Mouse (Mus musculus) megakaryocyte-erythroid progenitor cell, adult 5-6 weeks (primary cell): ENCODE data around the gene Sema4a. TPM values are rescaled to one million over a fixed set of nuclear protein-coding genes. Genes with fewer than 3 reads are reported as not detected.

Experiments used
- ATAC-seq: replicated peaks from 2 replicates; pipeline ENCODE4 v1.8.0; 2016; ENCODE audit warnings: mild to moderate bottlenecking, inconsistent platforms; ENCODE audit not compliant: severe bottlenecking, poor library complexity, low FRiP score, low TSS enrichment
- total RNA-seq, 2 experiments: library from RNA; stranded (forward) in 1 of 2; stranded (reverse) in 1 of 2; fragments of 200-1000, 215-1000 nt in 1 of 2; fragments of >200 nt in 1 of 2; fragmentation: Nextera tagmentation in 1 of 2; gene quantifications; 2 replicates each; pipeline ENCODE4 v1.2.3; 2014 to 2017

The Sema4a gene
- total RNA-seq, 2 experiments from 2014 or later, result 2.1 to 2.6 TPM

DNA sequence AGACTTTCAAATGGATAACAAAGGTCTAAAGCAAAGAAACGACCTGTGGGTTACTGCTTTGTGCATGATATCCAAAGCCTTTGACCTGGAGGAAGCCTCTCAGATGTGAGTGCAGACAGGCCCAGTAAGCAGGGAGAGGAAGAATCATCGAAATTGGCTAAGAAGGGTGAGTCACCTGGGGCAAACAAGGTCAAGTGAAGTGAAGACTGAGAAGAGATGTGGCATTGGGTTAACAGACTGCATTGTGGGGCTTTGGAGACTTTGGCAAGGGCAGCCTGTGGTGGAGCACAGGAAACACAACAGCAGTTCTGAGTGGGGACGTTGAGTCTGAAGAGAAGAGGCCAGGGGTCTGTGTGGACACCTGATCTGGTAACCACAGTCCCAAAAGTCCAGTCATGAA is 3.4 kb upstream of the Sema4a start:
- ATAC-seq, result no peak

- ATAC-seq, result no peak
Measured at GRCm38 (mm10) chr3:88460029-88460428, 953 bp downstream of the Sema4a start.

GRCm38 (mm10) chr3:88458778-88459219 is 2.2 kb downstream of the Sema4a start:
- ATAC-seq, result no peak

- no peak for ATAC-seq
Measured at GRCm38 (mm10) chr3:88456746-88457532, 4.0 kb downstream of the Sema4a start.

GRCm38 (mm10) chr3:88456313-88456712 is 4.7 kb downstream of the Sema4a start:
- no peak for ATAC-seq

DNA sequence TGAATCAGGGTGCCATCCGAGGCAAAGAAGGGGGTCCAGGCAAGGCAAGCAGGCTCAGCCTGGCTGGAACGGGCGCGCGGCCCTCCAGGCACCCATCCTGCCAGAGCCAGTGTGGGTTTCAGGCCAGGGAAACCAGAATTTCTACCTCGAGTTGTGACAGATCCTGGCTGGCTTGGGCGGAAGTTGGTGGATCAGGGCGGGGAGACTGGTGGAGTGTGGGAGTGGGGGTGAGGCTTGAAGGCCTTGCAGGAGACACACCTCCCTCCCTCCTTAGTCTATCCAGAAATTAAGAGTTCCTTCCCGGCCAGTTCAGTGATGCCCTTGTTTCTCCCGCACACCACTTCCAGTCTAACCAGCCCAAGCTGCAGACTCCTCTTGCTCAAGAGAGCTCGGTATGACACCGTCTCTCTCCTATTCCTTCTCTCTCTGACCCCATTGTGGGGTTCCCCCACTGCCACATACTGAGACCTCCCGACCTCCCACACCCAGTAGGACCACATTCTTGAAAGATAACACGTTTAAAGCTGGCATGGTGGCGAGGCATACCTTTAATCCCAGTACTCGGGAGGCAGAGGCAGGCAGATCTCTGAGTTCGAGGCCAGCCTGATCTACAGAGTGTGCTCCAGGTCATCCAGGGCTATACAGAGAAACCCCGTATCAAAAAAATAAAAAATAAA is 5.3 kb downstream of the Sema4a start:
- ATAC-seq, result no peak

DNA sequence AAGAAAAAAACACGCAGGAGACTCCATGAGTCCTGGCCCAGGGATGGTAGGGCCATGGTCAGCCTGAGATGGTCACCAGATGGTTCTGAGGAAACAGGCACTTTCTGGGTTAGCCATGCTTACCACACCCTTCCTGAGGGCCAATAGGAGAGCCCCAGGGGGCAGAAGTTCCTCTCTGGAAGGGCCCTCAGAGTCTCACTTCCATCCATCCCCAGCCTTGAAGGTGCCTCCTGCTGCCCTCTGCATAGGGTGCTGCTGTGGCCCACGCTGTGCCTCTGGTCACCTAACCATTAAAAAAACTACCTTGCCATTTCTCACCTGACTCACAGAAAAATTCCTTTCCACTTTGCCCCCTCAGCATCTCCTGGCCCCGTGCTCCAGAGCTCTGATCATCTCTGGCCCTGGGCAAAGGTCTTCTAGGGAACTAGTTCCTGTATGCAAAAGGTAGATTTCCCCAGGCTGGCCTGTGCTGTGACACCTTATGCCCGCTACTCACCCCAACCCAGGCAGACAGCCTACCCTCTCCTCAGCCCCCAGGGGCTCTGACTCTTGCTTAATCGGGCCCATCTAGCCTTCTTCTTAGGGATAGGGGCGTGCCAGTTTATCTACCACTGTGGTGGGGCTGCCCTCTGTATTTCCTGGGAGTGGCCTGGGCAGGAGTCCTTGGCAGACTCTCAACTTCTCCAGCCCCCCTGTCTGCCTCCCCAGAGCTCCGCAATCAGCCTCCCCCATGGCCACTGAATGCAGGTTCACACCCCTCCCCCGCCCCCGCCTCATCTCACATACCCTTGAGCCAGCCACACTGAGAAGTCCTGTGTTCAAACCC is 6.0 kb downstream of the Sema4a start:
- peak; percentile 35 for ATAC-seq

DNA sequence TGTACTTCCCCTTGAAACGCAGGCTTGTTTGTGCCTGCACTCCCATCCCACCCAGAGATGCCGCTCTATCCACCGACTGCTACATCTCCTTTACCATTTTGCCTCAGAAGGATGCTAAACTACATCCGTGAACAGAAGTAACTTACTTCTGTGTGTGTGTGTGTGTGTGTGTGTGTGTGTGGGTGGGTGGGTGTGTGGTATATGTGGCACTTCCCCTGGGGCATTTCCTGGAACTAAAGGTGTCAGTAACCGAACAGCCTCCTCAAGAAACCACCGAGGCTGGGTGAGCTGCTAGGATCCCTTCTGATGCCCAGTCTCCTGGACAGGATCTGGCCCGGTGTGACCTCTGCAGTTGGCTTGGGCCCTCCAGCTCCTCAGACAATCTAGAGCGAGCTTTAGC is 7.0 kb downstream of the Sema4a start:
- no peak for ATAC-seq

DNA sequence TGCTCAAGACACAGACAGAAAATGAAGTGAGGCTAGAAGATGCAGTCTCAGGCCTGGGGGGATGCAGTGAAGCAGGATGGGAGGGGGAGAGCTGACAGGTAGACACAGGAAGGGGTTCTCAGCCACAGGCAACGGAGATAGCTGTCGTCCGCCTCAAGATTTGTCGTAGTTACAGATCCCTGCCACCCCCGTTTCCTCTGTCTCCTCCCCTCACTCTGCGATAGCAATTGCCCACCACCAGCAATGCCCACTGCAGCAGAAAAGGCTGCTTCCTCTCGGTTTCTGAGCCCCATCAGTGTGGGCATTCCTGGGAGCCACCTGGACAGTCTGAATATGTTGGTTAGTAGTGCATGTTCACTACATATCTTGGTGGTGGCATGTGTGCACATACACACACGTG is 7.6 kb downstream of the Sema4a start:
- no peak for ATAC-seq

- no peak for ATAC-seq
Measured at GRCm38 (mm10) chr3:88452716-88453115, 8.3 kb downstream of the Sema4a start.

- ATAC-seq, result no peak
Measured at GRCm38 (mm10) chr3:88452246-88452645, 8.7 kb downstream of the Sema4a start.

- no peak for ATAC-seq
Measured at GRCm38 (mm10) chr3:88450379-88451131, 10.4 kb downstream of the Sema4a start.

DNA sequence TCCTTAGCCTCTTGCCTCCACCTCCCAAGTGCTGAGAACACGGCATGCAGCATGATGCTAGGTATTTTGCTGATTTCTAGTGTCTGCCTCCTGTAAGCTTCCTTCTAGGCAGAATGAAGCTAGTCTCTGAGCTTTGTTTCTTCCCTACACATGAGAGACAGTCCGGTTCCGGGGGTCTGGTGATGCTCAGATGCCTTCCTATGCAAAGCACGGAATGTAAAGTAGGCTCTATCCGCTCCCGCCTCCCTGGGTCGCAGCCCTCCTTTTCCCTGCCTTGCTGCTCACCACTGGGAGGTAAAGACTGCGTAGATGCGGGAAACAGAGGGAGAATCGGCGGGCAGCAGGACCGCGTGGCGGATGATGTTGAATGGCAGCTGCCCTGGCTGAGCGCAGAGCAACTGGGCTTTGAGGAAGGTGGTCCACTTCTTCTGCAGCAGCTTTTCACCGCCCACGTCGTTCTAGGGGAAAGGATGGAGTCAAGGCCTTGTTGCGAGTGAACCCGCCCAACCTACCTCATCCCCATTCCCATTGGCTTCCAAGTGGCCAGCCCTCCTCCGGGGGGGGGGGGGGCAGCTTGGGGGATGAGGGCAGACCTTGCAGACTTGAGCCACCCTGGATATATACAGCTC is 11.5 kb downstream of the Sema4a start:
- no peak for ATAC-seq

DNA sequence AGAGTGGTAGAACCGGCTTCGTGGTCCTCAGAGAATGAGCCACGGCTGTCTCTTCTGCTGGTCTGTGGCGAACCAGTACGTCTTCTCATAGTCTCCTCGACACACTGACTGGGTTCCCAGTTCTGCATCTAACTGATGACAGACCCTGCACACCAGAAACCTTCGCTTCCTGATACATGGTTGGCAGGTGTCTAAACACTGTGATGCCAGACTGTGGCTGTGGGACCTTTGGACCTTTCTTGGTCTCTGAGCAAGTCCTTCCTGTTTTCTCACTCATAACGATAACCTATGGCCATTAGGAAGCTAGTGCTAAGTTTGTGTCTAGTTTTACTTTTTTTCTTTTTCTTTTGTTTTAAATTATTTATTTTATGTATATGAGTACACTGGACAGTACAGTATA is 12.5 kb downstream of the Sema4a start:
- no peak for ATAC-seq

DNA sequence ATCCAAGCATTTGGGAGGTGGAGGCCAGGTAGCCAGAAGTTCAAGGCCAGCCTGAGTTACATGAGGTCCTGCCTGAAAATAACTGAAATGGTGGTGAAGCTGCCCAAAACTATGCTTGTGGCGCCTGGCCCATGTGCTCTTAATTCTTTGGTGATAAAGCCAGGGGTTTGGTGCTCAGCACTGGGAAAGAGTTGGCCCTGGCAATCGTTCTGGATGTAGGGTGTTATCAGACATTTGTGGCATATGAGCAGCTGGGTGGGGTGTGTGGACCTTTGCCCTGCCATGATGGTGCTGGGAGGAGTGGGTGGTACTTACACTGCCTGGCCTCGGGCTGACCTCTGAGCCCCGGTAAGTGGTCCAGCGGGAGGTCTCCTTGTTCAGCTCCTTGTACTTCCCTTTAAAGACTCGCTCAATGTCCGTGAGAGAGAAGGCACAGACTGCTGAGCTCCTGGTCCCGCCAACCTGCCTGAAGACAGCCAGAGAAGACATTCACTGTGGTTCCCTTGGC is 13.3 kb downstream of the Sema4a start:
- ATAC-seq, result peak; percentile 79

- ATAC-seq, result no peak
Measured at GRCm38 (mm10) chr3:88446471-88447123, 14.4 kb downstream of the Sema4a start.

DNA sequence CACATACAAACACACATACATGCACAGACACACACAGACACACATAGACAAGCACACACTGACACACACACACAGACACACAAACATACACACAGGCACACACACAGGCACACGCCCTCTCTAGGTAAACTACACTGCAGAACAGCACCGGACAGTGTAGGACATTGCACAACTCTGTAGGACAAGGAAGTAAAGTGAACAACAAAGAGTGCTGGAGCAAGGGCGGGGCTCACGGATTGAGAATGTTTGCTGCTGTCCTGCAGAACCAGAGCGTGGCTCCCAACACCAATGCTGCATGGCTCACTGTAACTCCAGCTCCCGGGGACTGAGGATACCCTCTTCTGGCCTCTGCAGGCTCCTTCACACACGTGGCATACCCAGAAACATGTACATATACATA is 18.1 kb downstream of the Sema4a start:
- ATAC-seq, result no peak

DNA sequence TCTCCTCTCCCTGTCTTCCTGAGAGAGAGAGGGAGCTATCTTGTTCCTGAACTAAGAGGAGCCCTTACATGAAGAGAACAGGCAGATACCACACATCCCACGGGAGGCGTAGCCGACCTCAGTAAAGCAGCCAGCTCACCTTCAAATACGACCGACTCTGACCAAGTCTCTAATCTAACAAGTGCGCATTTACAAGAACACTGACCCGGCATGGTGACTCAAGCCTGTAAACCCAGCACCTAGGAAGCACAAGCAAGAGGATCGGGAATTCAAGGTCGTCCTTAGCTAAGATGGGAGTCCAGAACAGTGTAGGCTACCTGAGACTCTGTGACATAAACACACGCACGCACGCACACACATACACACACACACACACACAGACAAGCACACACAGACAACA is 18.5 kb downstream of the Sema4a start:
- no peak for ATAC-seq
